Mouse (Mus musculus) T-cell, adult 66 days (primary cell): ENCODE results near the gene Porcn. TPM values are rescaled to one million over a fixed set of nuclear protein-coding genes. Genes with fewer than 3 reads are reported as not detected.

Experiments used
- total RNA-seq, 2 experiments: library from RNA; stranded (reverse); gene quantifications; 3 replicates in 1 of 2; 4 replicates in 1 of 2; pipeline ENCODE4 v1.2.4; 2023

Porcn gene
- not detected for total RNA-seq

GRCm38 (mm10) chrX:8206015-8206693, at the start of gene Porcn:
TSS of gene Porcn (minus strand) at chrX:8206525.

GRCm38 (mm10) chrX:8252334-8253285, 46.3 kb upstream of the Porcn start, which contains the start of gene Ftsj1:
TSS of gene Ftsj1 (minus strand) at chrX:8252406.

GRCm38 (mm10) chrX:8193419-8193723, 13.0 kb downstream of the Porcn start, which contains the start of gene Ebp:
TSS of gene Ebp (minus strand) at chrX:8193512.

GRCm38 (mm10) chrX:8175504-8176385, 30.6 kb downstream of the Porcn start, which contains the start of gene Tbc1d25:
TSS of gene Tbc1d25 (minus strand) at chrX:8176181.

GRCm38 (mm10) chrX:8145153-8145991, 61.0 kb downstream of the Porcn start, which contains the start of gene Rbm3:
TSS of gene Rbm3 (minus strand) at chrX:8145880.

Other genes starting within 250 kb of the Porcn start
- 1 to 10 TPM; 3.8 to 6.8 TPM for gene Gata1, start 228.5 kb downstream of the Porcn start, total RNA-seq
- under 1 TPM in 1 of 2 experiments, not detected in 1; 0.90 TPM for gene Glod5, start 188.0 kb downstream of the Porcn start, total RNA-seq
- 10 to 100 TPM; 30.9 to 31.8 TPM for gene Suv39h1, start 131.8 kb downstream of the Porcn start, total RNA-seq
- gene Was, start 116.0 kb downstream of the Porcn start, total RNA-seq = 100 to 1,000 TPM; 107 to 119 TPM
- 10 to 100 TPM; 41.5 to 51.4 TPM for gene Wdr13, start 73.6 kb downstream of the Porcn start, total RNA-seq
- gene Rbm3, start 60.6 kb downstream of the Porcn start, total RNA-seq = 100 to 1,000 TPM; 416 to 518 TPM
- gene Tbc1d25, start 30.3 kb downstream of the Porcn start, total RNA-seq = 10 to 100 TPM; 15.6 to 17.1 TPM
- gene Ebp, start 13.0 kb downstream of the Porcn start, total RNA-seq = 10 to 100 TPM; 43.4 to 58.1 TPM
- 10 to 100 TPM; 16.3 to 17.3 TPM for gene Ftsj1, start 45.9 kb upstream of the Porcn start, total RNA-seq
- under 1 TPM in 1 of 2 experiments, not detected in 1; 0.79 TPM for gene Slc38a5, start 64.6 kb upstream of the Porcn start, total RNA-seq
- gene Ssxb10, start 120.9 kb upstream of the Porcn start, total RNA-seq = not detected
- gene Ssxb9, start 160.5 kb upstream of the Porcn start, total RNA-seq = not detected
- gene Ssxb1, start 206.8 kb upstream of the Porcn start, total RNA-seq = not detected